Mouse (Mus musculus): ENCODE measurements around the gene Clip2.

GRCm38 (mm10) chr5:134532417-134532816 is 19.8 kb downstream of the Clip2 start:
- TF ChIP-seq POLR2A (IDR thresholded peaks at IDR 0.05; ENCODE audit: low read depth, low read length) (no peak), CTCF (IDR thresholded peaks at IDR 0.05; ENCODE audit: extremely low read depth, insufficient read depth, insufficient read length, insufficient replicate concordance) (no peak)
